Mouse (Mus musculus) embryonic fibroblast, embryonic 13.5 days (primary cell): ENCODE measurements around the gene Kcnq5. TPM values are rescaled to one million over a fixed set of nuclear protein-coding genes. Genes with fewer than 3 reads are reported as not detected.

ENCODE experiments used
- H3K27ac ChIP-seq: 2 replicates; pipeline ENCODE4 v1.5.1; 2012; ENCODE audit warnings: low read length, control low read depth, inconsistent platforms; ENCODE audit not compliant: insufficient read depth
- H3K4me1 ChIP-seq: 2 replicates; pipeline ENCODE4 v1.6.1; 2011; ENCODE audit warnings: low read length; ENCODE audit not compliant: control insufficient read depth, insufficient read depth
- H3K4me3 ChIP-seq: 2 replicates; pipeline ENCODE4 v1.5.1; 2011; ENCODE audit warnings: mild to moderate bottlenecking, control low read depth, low read length; ENCODE audit not compliant: insufficient read depth
- CTCF ChIP-seq: IDR thresholded peaks from 2 replicates; pipeline ENCODE4 v1.5.1; 2011; ENCODE audit warnings: mild to moderate bottlenecking, control low read depth, low read length, moderate library complexity, borderline replicate concordance; ENCODE audit not compliant: insufficient read depth
- POLR2A ChIP-seq: IDR thresholded peaks from 2 replicates; pipeline ENCODE4 v1.6.1; 2011; ENCODE audit warnings: low read depth, mild to moderate bottlenecking, control low read depth, low read length, moderate library complexity
- polyA plus RNA-seq: library from polyadenylated mRNA; stranded (reverse); fragments of >200 nt; gene quantifications from 2 replicates; pipeline ENCODE4 v1.2.4, GENCODE M21; 2011; ENCODE audit warnings: low read depth; ENCODE audit not compliant: missing spikeins, insufficient read length

Gene Kcnq5
- polyA plus RNA-seq, 1 experiment, result 2.9 TPM

- Histone ChIP-seq H3K4me3 (no peak overlapping the region), H3K27ac (no peak overlapping the region), H3K4me1 (no peaks in the 10 kb centered on the region)
- TF ChIP-seq POLR2A (no peak), CTCF (no peak)
Observed at GRCm38 (mm10) chr1:21940831-21941230, 20.9 kb downstream of the Kcnq5 start.

DNA sequence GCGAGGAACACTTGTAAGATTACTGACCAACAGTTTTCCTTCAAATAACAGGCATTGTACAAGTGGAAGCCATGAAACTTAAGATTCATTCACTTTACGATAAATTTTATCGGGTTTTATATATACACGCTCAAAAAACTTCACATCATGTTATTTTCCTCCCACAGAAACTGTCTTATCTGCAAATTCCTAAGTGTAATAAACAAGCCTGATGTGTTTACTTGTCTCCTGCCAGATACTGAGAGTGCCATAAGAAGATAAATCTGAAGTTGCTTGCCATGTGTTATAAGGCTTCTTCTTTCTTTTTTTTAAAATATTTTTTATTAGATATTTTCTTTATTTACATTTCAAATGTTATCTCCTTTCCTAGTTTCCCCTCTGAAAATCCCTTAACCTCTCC, 34.6 kb downstream of the Kcnq5 start:
- Histone ChIP-seq H3K4me1 (no peaks in the 10 kb centered on the region), H3K4me3 (no peak overlapping the region), H3K27ac (no peak overlapping the region)
- TF ChIP-seq POLR2A (no peak), CTCF (no peak)

- TF ChIP-seq CTCF (no peak), POLR2A (no peak)
- Histone ChIP-seq H3K27ac (no peak overlapping the region), H3K4me3 (no peak overlapping the region), H3K4me1 (peaks cover 4% of the 10 kb centered on the region; the same call in 1 of the 2 replicates)
Observed at GRCm38 (mm10) chr1:21923293-21923642, 38.5 kb downstream of the Kcnq5 start.

- Histone ChIP-seq H3K27ac (no peak overlapping the region), H3K4me1 (peaks cover 4% of the 10 kb centered on the region; the same call in 1 of the 2 replicates), H3K4me3 (no peak overlapping the region)
- TF ChIP-seq CTCF, result no peak
- TF ChIP-seq POLR2A, result no peak
Observed at GRCm38 (mm10) chr1:21922578-21923292, 39.0 kb downstream of the Kcnq5 start.

- Histone ChIP-seq H3K4me3 (no peak overlapping the region), H3K4me1 (peaks cover 4% of the 10 kb centered on the region; the same call in 1 of the 2 replicates), H3K27ac (no peak overlapping the region)
- no peak for TF ChIP-seq CTCF
- TF ChIP-seq POLR2A, result no peak
Observed at GRCm38 (mm10) chr1:21919276-21919675, 42.5 kb downstream of the Kcnq5 start.

DNA sequence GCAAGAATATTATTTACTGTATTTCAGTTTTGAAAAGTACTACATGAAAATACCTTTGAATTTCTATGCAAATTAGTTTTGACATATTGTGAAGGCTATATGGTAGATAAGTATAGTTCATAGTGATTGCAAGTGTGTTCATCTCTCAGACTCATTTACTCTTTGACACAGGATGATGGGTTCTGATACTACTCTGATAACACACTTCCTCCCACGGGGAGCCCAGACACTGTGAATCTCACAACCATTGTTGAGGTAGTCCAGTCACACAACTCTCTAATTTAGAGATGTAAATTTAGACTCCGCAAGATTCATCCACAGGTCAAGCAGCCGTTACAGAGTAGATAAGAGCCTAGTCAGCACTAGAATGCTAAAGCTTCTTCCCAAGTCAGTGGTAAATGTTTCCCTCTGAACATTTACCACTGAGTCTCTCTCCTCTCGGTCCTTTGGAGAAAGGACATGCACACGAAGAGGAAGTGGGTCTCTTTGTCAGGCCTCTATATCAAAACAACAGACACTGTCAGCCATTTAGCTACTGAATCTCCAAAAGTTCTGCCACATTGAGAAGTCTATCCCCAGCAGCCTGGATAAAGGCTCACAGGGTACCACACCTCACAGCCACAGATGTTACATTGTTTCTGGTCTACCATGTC, 65.5 kb downstream of the Kcnq5 start:
- no peak overlapping the region for H3K4me3 ChIP-seq
- no peak overlapping the region for H3K27ac ChIP-seq
- H3K4me1 ChIP-seq, result no peaks in the 10 kb centered on the region
- TF ChIP-seq CTCF, result no peak

DNA sequence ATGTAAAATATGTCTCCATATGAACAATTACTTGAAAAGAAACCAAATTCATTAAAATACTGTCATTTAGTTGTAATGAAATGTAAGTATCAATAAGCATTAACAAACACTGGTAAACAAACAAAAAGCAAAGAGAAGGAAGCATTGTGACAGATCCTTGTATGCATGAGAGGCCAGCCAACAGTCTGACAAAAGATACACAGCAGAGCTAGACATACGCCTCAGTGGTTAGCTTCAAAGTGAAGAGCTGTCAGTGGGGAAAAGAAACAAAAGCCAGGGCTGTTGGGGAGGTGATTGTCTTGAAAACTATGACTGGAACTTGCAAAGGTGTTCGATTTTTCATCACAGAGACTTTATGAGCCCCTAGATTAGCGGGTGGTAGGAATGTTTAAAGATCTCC, 78.0 kb downstream of the Kcnq5 start:
- no peak for TF ChIP-seq CTCF
- no peak for TF ChIP-seq POLR2A
- H3K4me1 ChIP-seq, result no peaks in the 10 kb centered on the region
- no peak overlapping the region for H3K27ac ChIP-seq
- no peak overlapping the region for H3K4me3 ChIP-seq

DNA sequence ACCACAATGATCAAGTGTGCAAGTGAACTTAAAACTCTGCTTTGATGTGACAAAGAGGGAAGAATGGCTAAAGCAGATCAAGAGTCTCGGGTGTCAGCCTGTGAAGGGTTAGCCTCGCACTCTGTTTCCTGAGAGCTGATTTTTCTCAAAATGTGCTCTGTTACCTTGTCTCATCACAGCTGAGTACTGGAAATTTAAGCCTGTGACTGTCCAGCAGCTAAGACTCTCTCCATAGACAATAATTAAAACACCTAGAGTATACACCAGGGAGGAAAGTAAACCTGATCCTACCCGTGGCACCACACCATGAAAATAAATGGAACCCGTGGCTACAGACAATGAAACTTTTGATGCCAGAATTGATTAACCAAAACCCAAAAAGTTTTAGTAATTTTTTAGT, 90.9 kb downstream of the Kcnq5 start:
- H3K4me1 ChIP-seq, result no peaks in the 10 kb centered on the region
- TF ChIP-seq POLR2A (no peak), CTCF (no peak)
- no peak overlapping the region for H3K4me3 ChIP-seq
- H3K27ac ChIP-seq, result no peak overlapping the region

GRCm38 (mm10) chr1:21868484-21868883, 93.3 kb downstream of the Kcnq5 start:
- no peak overlapping the region for H3K27ac ChIP-seq
- no peaks in the 10 kb centered on the region for H3K4me1 ChIP-seq
- no peak overlapping the region for H3K4me3 ChIP-seq
- TF ChIP-seq CTCF (no peak), POLR2A (no peak)

GRCm38 (mm10) chr1:21856399-21856798, 105.3 kb downstream of the Kcnq5 start:
- Histone ChIP-seq H3K27ac (no peak overlapping the region), H3K4me3 (no peak overlapping the region), H3K4me1 (no peaks in the 10 kb centered on the region)
- TF ChIP-seq POLR2A (no peak), CTCF (no peak)
